Mouse (Mus musculus): ENCODE results near the gene Foxn2. TPM values are rescaled to one million over a fixed set of nuclear protein-coding genes. Genes with fewer than 3 reads are reported as not detected.

Gene Foxn2
- polyA plus RNA-seq, 1 experiment from 2014 or later, result 11.0 TPM

Other genes starting within 250 kb of the Foxn2 start
- 9.6 and 10.6 TPM in 2 replicates for gene Ppp1r21, start 89.4 kb downstream of the Foxn2 start, polyA plus RNA-seq (2015; fragmentation: Nextera tagmentation; extraction: Ambion mirVana)
- gene Ston1, start 157.0 kb downstream of the Foxn2 start, polyA plus RNA-seq (2015; fragmentation: Nextera tagmentation; extraction: Ambion mirVana), result 0.91 and 0.96 TPM in 2 replicates
- not detected in 2 replicates for gene Gtf2a1l, start 227.9 kb downstream of the Foxn2 start, polyA plus RNA-seq (2015; fragmentation: Nextera tagmentation; extraction: Ambion mirVana)

All from liver, embryonic 16.5 days (tissue).